Mouse (Mus musculus) inflammation-experienced regulatory T-cells, adult 16 weeks (primary cell): ENCODE measurements around the gene Larp7. TPM values are rescaled to one million over a fixed set of nuclear protein-coding genes. Genes with fewer than 3 reads are reported as not detected.

Source experiments
- polyA plus RNA-seq: library from polyadenylated mRNA; unstranded; fragments of 100-300 nt; shearing (Covaris generic); gene quantifications from one replicate; pipeline ENCODE4 v1.2.1, GENCODE M21; 2017

Gene Larp7
- 56.0 TPM for polyA plus RNA-seq

DNA sequence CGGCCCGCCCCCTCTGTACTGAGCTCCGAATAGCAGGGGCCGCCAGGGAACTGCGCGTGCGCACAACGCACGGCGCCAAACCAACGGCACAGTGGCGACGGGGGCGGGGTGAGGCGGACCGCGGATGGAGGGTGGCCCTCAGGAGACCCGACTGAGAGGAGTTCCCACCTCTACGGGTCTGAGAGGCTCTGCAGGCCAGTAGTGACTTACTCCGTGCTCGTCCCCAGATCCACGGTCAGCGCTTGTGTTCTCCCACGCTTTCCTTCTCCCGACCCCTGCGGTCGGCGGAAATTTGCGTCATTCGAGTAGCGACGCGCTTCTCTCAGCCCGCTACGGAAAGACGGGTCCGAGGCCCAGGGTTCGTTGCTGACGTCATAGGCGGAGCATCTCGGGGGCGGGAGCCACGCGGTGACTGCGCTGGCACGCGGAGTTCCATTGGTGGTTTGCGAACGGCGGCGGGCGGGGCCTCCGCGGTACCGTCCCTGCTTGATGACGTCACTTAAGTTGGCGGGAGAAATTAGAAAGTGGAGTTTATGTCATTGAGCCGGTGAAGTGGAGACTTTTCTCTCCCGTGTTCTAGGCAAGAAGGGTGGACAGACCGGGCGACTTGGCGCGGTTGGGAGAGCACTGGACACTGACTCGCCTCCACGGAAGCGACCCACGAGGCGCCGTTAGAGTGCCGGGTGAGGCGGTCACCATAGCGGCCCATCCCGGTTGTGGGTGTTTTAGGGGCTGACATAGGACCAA is at the start of gene Larp7, which contains the start of gene Zgrf1:
Larp7 (minus strand) TSS at position 377 of the 747 bp plus-strand sequence.
Zgrf1 (plus strand) TSS at position 517 of the 747 bp plus-strand sequence.

DNA sequence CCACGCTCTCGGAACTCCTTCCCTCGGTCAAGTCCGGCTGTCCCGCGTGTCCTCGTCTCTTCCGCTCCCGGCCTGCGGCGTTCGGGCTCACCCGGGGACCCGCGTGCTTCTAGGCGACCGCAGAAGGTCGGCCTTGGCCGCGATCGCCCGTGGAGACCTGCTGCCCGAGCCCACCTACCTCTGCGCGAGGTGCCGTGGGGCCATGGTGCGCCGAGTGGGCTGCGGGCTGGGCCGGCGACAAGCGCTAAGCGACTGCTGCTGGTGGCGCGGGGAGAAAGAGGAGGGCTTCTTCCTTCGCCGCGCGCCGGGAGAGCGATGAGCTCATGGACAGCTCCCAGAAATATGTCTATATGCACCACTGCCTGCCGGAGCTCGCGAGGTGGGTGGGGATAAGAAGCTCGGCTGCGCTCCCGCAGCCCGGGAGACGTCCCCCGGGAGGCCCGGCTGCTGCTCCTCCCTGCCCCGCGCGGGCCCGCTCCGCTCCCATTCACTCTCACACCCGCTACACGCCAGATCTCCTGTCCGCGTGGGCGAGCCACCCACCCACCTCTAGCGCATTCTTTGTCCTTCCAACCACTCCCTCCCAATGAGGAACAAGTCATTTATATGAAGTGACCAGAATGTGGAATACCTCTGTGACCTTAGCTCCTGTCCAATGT is 54.3 kb downstream of the Larp7 start, which contains the start of gene Ank2:
Ank2 (minus strand) TSS at position 609 of the 659 bp plus-strand sequence.

Other genes with a start within 250 kb of the Larp7 start
- 0.20 TPM for gene Ank2, start 54.0 kb downstream of the Larp7 start, polyA plus RNA-seq
- gene Zgrf1, start 140 bp upstream of the Larp7 start, polyA plus RNA-seq: 4.5 TPM
- gene Neurog2, start 79.8 kb upstream of the Larp7 start, polyA plus RNA-seq: not detected
- gene Alpk1, start 227.2 kb upstream of the Larp7 start, polyA plus RNA-seq: 0.69 TPM
- gene Tifa, start 236.5 kb upstream of the Larp7 start, polyA plus RNA-seq: 1.0 TPM